Mouse (Mus musculus): ENCODE measurements at regions not wholly inside any gene's neighbourhood (a gene's known extent, or its start where the extent isn't known, plus 50 kb on each side); places are given as distances from the start of the nearest gene placed in this dataset.

- DNase-seq (ENCODE audit: low read depth, low spot score): no peak
Measured at GRCm38 (mm10) chr11:112587386-112587785, 194.6 kb upstream of the Sox9 start.

GRCm38 (mm10) chr11:112588088-112588487 is 193.9 kb upstream of the Sox9 start:
- DNase-seq (ENCODE audit: low read depth, low spot score): no peak

GRCm38 (mm10) chr11:112590214-112590613 is 191.8 kb upstream of the Sox9 start:
- no peak for DNase-seq (ENCODE audit: low read depth, low spot score)

GRCm38 (mm10) chr11:112592411-112593020 is 189.5 kb upstream of the Sox9 start:
- no peak for DNase-seq (ENCODE audit: low read depth, low spot score)

- no peak for DNase-seq (ENCODE audit: low read depth, low spot score)
Measured at GRCm38 (mm10) chr11:112593821-112594220, 188.2 kb upstream of the Sox9 start.

- DNase-seq (ENCODE audit: low read depth, low spot score): no peak
Measured at GRCm38 (mm10) chr11:112607359-112607758, 174.7 kb upstream of the Sox9 start.

- DNase-seq (ENCODE audit: low read depth, low spot score): peak; percentile 82
Measured at GRCm38 (mm10) chr11:112609277-112609676, 172.7 kb upstream of the Sox9 start.

GRCm38 (mm10) chr11:112611073-112611472 is 171.0 kb upstream of the Sox9 start:
- no peak for DNase-seq (ENCODE audit: low read depth, low spot score)

GRCm38 (mm10) chr11:112615629-112616028 is 166.4 kb upstream of the Sox9 start:
- no peak for DNase-seq (ENCODE audit: low read depth, low spot score)

GRCm38 (mm10) chr11:112616942-112617341 is 165.1 kb upstream of the Sox9 start:
- DNase-seq (ENCODE audit: low read depth, low spot score): no peak

- no peak for DNase-seq (ENCODE audit: low read depth, low spot score)
Measured at GRCm38 (mm10) chr11:112620916-112621315, 161.1 kb upstream of the Sox9 start.

GRCm38 (mm10) chr11:112621385-112622120 is 160.5 kb upstream of the Sox9 start:
- no peak for DNase-seq (ENCODE audit: low read depth, low spot score)

GRCm38 (mm10) chr11:112649298-112649697 is 132.7 kb upstream of the Sox9 start:
- DNase-seq (ENCODE audit: low read depth, low spot score): no peak

GRCm38 (mm10) chr11:112657410-112658159 is 124.4 kb upstream of the Sox9 start:
- DNase-seq (ENCODE audit: low read depth, low spot score): no peak

GRCm38 (mm10) chr11:112659911-112660310 is 122.1 kb upstream of the Sox9 start:
- peak; percentile 5 for DNase-seq (ENCODE audit: low read depth, low spot score)

GRCm38 (mm10) chr11:112661426-112661825 is 120.6 kb upstream of the Sox9 start:
- DNase-seq (ENCODE audit: low read depth, low spot score): no peak

GRCm38 (mm10) chr11:112667311-112667710 is 114.7 kb upstream of the Sox9 start:
- DNase-seq (ENCODE audit: low read depth, low spot score): no peak

- DNase-seq (ENCODE audit: low read depth, low spot score): no peak
Measured at GRCm38 (mm10) chr11:112672086-112672485, 109.9 kb upstream of the Sox9 start.

- DNase-seq (ENCODE audit: low read depth, low spot score): no peak
Measured at GRCm38 (mm10) chr11:112690047-112690446, 92.0 kb upstream of the Sox9 start.

GRCm38 (mm10) chr11:112706091-112706490 is 75.9 kb upstream of the Sox9 start:
- no peak for DNase-seq (ENCODE audit: low read depth, low spot score)

- DNase-seq (ENCODE audit: low read depth, low spot score): no peak
Measured at GRCm38 (mm10) chr11:112708119-112708730, 73.8 kb upstream of the Sox9 start.

GRCm38 (mm10) chr11:112711656-112712055 is 70.4 kb upstream of the Sox9 start:
- no peak for DNase-seq (ENCODE audit: low read depth, low spot score)
